Mouse (Mus musculus) G1E (cell line): ENCODE data around the gene Kcnh5.

Source experiments
- CTCF ChIP-seq: IDR thresholded peaks from 2 replicates; pipeline ENCODE4 v1.5.1; 2012; ENCODE audit warnings: low read depth, low read length, inconsistent platforms, mixed read lengths
- GATA1 ChIP-seq: IDR thresholded peaks from 2 replicates; pipeline ENCODE4 v1.6.1; 2012; ENCODE audit warnings: borderline replicate concordance, low read length, inconsistent platforms, mixed read lengths
- TAL1 ChIP-seq: conservative IDR thresholded peaks from 2 replicates; pipeline ENCODE4 v1.6.1; 2012; ENCODE audit warnings: low read depth, low read length, inconsistent platforms, mixed read lengths

- TF ChIP-seq CTCF (no peak), GATA1 (no peak), TAL1 (no peak)
Observed at GRCm38 (mm10) chr12:75090957-75091356, 86.2 kb downstream of the Kcnh5 start.
